Mouse (Mus musculus): ENCODE data around the gene Irs2.
A peak's percentile ranks its signal among the peaks of the same experiment; 100 is the strongest.

The Irs2 gene

DNA sequence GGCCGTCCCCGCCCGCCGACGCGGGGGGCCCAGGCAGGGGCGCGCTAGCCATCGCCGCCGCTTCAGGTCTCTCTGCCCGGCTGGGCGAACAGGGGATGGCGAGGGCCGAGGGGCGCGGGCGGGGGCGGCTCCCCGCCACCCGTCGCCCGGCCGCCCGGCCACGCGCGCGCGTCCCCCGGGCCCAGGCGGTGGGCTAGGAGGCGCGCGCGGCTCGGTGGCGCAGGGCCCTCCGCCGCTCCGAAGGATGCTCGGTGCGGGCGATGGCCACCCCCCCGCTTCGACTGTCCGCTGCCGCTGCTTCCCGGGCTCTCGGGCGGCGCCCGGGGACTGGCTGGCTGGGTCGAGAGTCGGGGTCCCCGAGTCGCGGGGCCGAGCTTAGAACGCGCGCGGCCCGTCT, at the start of gene Irs2:
Irs2 (minus strand) TSS at position 80 of the 397 bp plus-strand sequence.
- no peak for DNase-seq

DNA sequence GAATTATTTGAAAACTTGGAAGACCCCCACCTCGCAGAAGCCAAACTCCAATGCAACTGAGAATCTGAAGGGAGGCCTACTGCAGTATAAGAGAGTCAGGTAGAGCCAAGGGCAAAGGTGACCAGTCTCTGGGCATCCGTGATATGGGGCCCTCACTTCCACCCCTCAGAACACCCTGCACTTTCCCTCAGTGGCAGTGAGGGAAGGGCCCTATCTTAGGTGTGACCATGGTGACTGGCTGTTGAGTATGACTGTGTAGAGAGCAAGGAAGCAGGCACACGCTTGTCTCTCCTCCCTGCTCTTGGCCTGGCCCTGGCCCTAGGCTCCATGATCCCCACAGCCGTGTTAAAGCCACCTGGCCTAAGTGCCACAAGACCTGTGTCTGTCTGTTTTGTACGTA, 48.4 kb upstream of the Irs2 start:
- no peak for DNase-seq

DNA sequence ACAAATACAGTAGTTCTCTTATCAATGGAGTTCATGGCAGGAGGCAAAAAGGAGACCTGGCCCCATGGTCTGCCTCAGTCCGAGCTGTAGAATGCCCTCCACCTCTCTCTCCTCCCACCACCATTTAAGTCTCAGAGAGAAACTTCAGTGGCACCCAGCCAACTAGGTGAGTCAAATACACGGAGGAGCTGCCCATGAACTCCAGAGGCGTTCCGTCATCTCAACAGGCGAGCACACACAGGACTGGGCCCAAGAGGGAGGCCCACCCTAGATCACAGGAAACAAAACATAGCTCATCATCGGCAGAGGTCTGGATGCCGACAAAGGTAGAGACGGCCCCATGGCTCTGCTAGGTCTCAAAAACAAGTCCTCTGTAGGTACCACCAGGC, 47.9 kb upstream of the Irs2 start:
- no peak for DNase-seq

DNA sequence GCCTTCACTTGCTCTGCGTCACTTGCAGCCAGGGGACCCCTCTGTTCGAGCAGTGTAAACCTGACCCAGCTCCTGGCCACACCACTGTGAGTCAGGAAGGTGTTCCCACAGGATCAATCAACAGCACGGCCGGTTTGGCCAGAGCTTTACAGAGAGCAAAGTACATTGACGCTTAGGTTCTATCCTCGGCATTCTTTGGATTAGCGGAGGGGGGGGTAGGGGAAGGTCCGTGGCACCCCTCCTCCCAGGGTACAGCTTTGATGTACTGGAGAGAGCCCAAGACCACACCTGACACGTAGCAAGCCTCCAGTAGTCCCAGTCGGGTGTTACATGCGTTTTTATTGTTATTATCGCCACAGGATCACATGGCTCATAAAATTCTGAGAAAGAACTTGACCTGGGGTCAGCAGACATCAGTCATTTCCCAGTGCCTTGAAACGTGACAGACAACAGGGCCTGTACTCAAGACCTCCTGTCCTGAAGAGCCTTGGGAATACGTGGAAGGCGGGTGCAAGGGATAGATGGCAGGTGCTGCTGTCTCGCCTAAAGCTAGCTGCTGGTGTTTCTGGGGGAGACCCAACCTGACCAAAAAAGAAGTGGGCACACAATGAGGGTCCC, 47.4 kb upstream of the Irs2 start:
- DNase-seq, result no peak

DNA sequence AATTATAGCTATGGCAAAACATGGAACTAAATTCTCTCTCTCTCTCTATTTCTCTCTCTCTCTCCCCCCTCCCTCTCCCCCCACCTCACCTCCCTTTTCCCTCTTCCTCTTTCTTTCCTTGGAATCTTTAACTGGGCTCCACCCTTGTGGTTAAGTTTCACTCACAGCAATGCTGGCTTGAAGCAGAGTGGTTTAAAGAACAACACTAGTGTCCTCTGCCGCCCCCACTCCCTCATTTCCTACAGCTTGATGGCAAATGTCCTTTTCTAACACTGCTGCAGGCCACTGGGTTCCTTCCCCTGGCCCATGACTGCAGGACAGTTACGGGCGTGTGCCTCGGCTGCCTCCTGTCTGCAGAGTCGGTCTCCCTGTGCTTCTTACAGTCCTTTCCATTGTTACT, 41.6 kb upstream of the Irs2 start:
- no peak for DNase-seq

DNA sequence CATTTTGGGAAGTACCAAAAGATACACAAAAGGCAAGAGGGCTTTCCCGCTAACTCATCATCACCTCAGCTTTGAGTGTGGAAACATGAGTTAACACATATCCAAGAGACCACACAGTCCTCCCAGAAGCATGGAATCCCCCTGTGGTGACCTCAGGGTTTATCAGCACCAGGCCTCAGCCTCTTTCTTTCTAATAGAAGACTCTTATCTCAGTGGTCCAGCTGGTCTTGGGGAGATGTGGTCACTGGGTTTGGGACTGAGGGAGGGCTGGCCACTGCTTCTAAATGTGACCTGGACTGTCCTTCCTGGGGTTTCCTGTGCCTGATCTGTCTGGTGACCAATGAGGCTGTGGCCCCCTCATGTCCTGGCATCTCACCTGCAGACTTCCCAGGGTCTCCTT, 39.6 kb upstream of the Irs2 start:
- DNase-seq, result no peak

DNA sequence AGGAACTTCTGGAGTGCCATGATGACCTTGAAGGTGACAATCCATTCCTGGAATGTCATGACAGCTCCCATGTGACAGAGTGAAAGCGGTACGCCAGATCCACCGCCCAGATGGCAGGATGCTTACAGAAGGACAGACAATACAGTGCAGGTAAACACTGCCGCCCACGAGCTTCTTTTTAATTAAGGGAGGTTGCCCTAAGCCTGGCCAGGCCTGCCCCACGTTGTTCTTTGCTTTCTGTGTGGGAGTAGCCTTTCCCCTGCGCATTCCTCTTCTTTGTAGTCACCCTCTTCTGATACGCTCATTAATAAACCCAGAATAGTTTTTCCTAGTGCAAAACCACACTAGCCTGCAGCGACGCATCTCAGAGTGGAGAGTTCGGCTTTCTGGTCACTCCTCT, 36.4 kb upstream of the Irs2 start:
- no peak for DNase-seq

DNA sequence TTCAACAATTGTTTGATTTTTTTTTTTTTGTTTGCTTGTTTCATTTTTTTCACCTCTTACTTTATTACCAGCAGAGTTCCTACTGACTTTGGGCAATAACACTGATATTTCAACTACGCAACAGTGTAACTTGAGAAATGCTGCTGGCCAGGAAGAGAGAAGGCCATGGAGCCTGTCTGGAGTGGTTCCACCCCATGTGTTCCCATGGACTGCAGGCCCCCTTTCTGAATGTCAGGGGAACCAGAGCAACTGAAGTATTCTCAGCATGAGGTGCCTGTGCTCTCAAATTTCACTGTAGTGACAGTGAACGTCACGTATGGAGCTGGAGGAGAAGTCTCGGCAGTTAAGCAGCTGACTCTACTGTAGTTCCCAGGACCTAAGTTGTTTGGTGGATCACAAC, 35.3 kb upstream of the Irs2 start:
- DNase-seq, result peak in 1 of 2 experiments; percentile 31

DNA sequence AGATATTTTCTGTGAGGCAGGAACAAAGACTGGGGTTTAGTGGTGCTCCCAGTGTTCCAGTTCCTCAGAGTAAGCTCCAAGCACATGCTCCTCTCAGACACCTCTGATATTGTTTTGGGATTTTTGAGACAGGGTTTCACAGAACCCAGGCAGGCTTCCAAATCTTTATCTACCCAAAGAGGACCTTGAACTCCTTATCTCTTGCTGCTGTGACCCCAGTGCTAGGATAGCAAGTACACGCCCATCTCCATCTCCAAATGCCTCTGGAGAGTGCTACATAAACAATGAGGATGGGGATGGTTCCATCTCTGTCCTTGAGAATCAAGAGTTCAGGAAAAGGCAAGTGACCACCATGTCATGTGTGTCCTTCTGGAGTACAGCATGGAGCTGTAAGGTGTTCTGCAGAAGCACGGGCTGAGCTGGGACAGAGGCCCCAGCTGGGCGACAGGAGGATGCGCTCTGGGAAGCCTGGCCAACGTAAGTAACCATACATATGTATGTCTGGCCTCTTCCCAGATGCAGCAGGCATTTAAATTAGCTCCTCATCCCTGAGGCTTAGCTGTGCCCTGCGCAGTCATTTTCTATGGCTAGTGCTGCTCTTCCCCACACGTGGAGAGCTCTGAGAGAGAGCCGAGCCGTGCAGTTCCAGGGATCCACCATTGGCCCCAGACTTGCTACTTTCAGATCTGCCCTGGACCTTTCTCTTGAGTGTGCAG, 34.8 kb upstream of the Irs2 start:
- no peak for DNase-seq

DNA sequence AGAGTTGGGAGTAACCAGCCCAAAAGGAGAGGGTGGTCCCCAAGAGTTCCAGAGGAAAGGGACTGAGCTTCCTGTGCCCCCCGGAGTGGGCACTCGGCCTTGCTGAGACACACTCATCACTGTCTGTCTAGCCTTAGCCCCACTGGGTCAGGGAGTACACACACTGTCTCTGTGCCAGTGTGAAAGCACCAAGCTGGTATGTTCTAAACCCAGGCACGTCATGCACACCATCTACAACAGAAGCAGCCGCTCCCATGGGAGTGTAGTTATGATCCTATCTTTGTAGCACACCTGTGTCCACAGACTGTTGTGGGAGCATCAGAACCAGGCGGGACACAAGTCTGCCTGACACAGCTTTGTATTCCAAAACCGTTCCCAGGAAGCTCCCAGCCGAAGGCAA, 31.8 kb upstream of the Irs2 start:
- no peak for DNase-seq

DNA sequence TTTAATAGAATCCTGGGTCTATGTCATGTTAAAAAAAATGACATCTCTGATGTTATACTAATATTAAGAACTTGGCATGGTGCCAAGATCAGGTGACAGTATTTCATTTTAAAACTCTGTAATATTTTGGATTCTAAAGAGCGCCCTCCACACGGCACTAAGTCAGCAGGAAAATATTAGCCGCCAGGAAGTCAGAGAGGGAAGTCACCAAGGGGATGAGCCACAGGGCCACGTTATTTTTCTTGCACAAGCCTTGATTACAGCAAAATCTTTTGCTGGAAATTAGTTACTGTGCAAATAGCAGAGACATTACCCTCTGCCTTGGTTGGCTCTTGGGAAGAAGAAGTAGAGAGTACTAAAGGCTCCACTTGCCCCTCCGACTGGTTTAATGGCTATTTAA, 30.5 kb upstream of the Irs2 start:
- DNase-seq, result peak in 1 of 2 experiments; percentile 23

DNA sequence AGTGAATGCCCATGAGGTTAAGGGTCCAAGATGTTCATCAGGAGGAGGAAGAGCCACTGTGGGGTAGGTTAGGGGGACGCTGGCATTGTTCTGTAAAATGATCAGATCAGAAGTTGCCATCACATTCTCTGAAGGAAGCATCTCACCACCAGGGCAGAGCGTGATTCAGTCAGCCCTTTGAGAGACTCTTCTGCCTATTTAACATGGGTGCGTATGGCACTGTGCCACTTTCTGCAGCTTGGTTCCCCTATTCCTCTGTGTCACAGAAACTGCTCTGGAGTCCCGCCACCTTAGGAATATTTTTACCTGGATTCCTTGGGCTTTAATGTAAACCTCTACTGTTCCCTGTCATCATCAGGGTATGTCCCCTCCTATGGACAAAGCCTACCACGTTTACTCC, 30.1 kb upstream of the Irs2 start:
- peak in 1 of 2 experiments; percentile 13 for DNase-seq

DNA sequence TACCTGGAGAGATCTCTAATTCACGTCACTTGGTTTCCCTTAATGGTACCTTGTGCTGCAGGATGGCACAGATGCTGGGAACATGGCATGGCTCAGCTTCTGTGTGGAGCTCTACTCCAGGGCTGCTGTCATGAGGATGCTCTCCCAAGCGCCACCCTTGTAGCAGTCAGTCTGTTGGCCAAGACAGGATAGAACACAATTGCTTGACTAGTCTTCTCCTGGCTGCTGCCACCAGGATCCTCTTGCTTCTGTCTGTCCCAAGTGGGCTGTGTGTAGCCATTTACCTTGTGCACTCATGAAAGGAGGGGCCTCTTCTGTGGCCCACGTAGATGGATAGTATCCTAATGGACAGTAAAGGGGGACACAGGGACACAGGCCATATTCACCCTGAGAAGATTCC, 28.5 kb upstream of the Irs2 start:
- DNase-seq, result no peak

DNA sequence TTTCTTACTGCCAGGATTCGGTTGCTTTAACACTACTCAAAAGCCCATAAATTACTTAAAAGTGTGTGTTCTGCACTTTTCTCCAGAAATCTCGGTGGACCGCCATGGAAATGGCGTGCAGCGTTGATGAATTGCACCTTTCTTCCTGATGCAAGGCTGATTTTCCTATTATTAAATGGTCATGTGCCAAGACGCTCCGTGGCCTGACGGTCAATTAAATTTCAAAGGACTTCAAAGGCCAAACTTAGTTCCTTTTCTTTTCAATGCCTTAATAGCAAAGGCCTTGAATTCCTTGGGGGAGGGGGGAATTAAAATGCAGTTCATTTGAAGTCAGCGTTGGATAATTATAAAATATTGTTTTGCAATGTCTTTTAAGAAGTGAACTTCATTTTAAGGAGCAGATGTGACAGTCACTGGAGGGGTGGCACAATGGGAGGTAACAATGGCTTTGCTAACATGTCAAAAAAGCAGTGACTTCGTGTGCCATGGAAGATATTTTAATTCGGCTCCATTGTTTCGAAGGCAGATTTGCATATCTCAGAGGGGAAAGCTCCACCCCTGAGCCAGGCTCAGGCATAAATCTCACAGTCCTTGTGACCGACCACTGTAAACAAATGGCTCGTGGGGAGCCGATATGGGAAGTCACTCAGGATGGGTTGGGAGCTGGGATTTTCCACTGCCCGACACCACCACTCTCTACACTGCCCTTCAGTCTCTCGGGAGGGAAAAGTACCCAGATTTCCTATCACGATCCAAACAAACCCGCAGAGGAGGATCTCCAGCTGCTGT, 27.6 kb upstream of the Irs2 start:
- DNase-seq, result no peak

DNA sequence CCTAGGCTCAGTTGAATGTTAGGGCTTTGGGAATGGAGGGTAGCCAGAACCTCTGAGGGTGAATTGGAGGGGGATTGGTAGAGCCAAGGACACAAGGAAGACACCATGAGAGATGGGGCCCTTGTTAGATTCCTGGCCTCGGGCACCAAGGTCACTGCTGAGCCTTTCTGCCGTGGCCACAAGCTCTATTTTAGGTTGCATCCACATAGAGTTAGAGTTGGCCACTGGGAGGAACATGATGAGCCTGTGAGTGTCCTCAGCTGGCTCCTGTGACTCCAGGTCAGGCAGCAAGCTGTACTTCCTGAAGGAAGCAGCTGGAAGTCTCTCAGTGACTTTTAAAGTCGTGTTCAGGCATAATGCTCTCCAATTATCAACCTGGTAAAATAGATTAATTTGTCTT, 16.6 kb upstream of the Irs2 start:
- DNase-seq, result no peak

DNA sequence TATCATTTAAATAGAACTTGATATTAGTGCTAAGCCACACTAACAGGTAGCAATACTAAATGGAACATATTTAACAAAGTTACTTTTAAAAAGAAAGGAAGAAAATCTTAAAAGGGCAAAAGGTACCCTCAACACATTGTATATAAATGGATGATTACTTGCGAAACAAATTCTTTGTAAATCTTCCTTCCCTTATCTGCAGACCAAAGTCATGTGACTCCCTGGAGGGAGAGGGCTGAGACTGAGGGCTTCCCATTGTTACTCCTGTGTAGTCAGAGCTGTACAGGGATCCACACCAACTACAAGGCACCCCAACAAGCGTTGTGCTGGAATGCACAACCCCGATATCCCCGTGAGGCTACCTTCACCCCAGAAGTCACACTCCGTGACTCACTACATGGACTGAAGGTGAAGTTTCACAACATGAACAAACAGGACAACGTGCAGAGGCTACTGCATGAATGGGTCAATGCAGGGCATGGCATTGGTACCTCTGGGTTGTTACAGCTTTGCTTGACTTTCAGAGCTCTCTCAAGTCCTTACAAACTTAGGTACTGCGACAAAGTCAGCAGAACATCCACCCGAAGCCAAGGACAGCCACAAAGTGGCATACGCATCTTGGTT, 12.8 kb upstream of the Irs2 start:
- no peak for DNase-seq

DNA sequence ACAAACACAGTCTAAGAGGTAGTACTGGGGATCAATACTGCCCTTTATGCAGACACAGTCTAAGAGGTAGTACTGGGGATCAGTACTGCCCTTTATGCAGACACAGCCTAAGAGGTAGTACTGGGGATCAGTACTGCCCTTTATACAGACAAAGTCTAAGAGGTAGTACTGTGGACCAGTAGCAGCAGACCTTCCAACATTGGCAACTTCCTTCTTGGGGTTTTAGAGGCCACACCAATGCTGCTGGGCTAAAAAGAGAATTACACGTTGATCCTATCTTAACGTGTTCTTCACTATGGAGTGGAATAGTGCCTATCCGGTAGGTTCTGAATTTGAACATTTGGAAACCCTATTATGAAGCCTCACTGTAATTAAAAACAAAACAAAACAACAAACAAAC, 7.4 kb upstream of the Irs2 start:
- DNase-seq, result no peak

DNA sequence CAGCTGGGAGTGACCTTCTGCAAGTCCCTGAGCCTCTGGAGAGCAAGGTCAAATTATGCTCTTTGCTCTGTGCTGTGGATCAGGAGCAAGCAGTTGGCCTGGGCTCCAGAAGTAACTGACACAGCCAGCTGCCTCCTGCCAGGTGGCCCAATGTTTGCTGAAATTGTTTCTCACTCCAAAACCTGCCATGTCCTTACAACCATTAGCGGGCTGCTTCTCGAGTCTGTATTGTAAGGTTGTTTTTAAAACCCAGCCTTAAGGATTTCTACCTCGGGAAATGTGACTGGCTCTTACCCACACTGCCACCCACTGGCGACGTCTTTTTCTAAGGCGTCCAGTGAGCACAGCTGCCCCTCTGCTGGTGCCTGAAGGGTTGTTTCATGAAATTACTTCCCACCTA, 5.0 kb upstream of the Irs2 start:
- peak; percentile 53 to 65 for DNase-seq

DNA sequence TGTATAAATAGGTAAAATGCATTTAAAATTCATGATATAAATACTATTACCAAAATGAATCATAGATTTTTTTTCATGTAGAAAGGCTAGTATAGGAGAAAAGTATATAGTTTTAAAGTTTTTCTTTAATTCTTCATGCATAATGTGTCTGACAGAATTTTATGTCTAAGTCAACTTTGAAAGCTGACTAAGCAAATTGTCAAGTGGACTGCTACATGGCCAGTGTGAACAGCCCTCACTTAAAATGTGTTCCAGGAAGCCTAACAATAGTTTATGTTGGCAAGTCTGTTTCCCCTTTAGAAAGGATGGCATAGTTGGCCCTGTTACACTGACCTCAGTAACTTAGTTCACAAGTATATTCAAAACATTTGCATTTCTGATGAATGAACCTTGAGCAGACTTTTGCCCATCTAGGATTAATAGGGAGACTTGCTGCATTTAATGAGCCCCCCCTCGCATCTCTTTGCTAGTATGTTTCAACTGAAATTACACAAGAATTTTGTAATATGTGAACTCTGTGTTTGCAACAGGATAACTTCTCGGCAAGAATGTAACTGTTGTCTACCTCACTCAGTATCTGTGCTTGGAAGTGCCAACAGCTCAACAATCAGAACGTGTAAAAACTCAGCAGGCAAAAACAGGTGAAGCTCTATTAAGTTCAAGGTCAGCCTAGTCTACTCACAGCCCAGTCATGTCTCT, 3.7 kb upstream of the Irs2 start:
- no peak for DNase-seq

DNA sequence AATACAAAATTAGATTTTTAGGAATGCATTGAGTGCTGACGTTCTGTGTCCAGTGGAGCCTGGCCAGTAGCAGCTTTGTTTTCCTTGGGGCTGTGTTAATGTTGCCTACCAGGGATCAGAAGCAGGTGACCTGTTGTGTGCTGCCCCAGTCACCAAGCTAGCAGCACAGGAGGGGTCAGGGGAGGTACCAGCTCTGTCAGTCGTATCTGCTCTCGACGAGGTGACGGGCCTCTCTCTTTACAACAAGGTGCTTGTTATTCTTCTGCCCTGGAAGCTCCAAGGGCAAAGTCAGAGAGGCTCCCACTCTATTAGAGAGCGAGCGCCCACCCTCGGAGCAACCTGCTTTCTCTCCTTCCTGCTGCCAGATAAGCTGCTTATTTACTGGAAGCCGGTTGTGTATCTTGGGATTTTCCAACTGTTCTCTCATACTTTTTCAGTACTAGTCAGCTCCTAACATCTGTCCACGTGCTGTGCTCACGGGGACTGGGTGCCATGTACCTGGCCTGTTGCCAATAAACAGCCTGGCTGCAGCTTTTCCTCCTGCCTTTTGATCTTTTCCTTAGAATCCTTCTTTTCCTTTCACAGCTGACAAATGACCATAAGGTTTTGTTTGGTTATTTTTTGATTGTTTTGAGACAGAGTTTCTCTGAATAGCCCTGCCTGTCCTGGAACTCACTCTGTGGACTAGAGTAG, 2.8 kb upstream of the Irs2 start:
- DNase-seq, result no peak

DNA sequence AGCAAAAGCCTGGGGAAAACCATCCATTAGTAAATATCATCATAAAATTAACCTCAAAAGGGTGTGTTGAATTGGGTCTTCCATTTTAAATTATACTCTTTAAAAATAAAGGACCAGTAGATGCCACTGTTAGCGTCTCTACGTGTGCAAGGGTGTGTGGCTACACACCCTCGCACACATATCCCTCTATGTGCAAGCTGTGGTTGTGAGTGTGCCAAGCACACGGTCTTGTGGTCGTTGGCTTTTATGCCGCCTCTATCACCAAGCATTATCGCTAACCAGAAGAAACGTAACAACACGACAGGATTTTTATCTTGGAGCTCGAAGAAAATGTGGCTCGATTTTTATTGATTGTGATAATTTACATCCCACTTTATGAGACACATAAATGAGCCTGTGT, 2.1 kb upstream of the Irs2 start:
- DNase-seq, result no peak

DNA sequence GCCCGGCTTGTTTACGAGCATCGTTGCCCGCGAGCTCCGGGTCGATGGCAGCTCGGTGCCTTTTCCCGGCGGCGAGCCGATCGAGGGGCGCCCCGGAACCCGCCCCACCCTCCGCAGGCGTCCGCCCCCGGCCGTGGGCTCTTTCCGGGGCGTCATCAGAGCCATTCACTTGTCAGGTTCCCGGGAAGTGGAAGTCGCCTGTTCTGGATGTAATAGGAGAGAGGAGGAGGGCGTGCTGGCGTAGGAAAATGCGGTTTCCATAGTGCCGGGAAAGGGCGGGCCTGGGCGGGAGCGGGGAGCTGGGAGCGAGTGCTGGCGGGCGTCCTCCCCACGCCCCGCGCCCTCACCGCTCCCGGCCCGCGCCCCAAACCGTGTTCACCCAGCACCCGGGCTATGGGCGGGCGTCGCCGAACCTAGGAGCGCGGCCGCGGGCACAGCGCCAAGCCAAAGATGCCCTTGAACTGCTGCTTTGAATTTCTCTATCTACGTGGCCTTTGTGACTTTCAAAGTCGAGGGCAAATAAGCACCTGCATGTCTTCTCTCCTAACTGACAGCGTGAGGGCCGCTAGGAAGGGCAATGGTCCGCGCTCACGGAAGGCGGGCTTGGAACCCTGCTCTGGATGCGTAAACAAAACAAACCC, 1.3 kb upstream of the Irs2 start:
- DNase-seq, result peak; percentile 79 to 84

Data from lung, adult 18-20 months (tissue).